Comparison of ENCODE assay signal across 33 mouse cellular contexts in the genomic region with DNA sequence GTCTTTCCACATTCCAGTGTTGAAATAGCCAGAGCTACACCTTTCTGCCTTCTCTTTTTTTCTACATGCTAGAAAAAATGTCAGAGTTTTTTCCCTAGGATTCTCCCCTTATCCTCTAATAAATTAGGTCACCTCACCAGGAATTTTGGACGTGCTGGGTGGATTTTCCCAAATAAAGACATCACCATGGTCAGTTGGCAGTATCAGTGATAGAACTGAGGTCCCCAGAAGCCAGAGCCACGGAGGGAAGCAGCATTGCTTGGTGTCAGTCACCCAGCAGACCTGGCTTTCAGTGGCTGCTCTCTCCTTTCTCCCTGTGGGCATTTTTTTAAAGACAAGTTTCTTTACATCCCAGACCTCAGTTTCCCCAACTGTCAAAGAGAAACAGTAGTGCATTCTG.
"Had no signal": no experiment of that assay in that cellular context is flagged by ENCODE, and none has a peak within 500 bp of the region (broad histone marks: within the 10 kb centered on the region; RNA-seq: fewer than 3 reads in every experiment).

No protein-coding gene starts in this region.

- H3K4me3 ChIP-seq: limb, embryonic 10.5 days; limb, embryonic 12.5 days; limb, embryonic 13.5 days; limb, embryonic 15.5 days; liver, embryonic 12.5 days; liver, embryonic 13.5 days; liver, embryonic 15.5 days; lung, embryonic 15.5 days; megakaryocyte, embryonic 14.5 days; midbrain, embryonic 10.5 days; midbrain, embryonic 12.5 days; midbrain, embryonic 13.5 days; midbrain, embryonic 15.5 days; myocyte; neural tube, embryonic 12.5 days; neural tube, embryonic 13.5 days had no signal

- H3K4me1 ChIP-seq: limb, embryonic 10.5 days; limb, embryonic 12.5 days; limb, embryonic 13.5 days; limb, embryonic 15.5 days; liver, embryonic 12.5 days; liver, embryonic 13.5 days; liver, embryonic 15.5 days; lung, embryonic 15.5 days; megakaryocyte, embryonic 14.5 days; midbrain, embryonic 10.5 days; neural tube, embryonic 12.5 days had no signal

- H3K9ac ChIP-seq: limb, embryonic 12.5 days; limb, embryonic 13.5 days; limb, embryonic 15.5 days; liver, embryonic 12.5 days; liver, embryonic 13.5 days; liver, embryonic 14.5 days; liver, embryonic 15.5 days; liver, postnatal 0 days; lung, embryonic 14.5 days; lung, embryonic 15.5 days; midbrain, embryonic 12.5 days; midbrain, embryonic 13.5 days; midbrain, embryonic 15.5 days; neural tube, embryonic 12.5 days; neural tube, embryonic 13.5 days had no signal

- H3K4me2 ChIP-seq: limb, embryonic 12.5 days; limb, embryonic 13.5 days; limb, embryonic 15.5 days; liver, embryonic 11.5 days; liver, embryonic 12.5 days; liver, embryonic 13.5 days; liver, embryonic 15.5 days; lung, embryonic 14.5 days; lung, embryonic 15.5 days; midbrain, embryonic 11.5 days; midbrain, embryonic 12.5 days; midbrain, embryonic 13.5 days; midbrain, embryonic 15.5 days; neural tube, embryonic 12.5 days; neural tube, embryonic 13.5 days had no signal

- DNase-seq: left cerebral cortex, postnatal 4 days; liver; liver, embryonic 13.5 days; liver, postnatal 0 days; lung, adult 18-20 months; lung, adult 2 months; lung, embryonic 14.5 days; lung, postnatal 10 days; lung, postnatal 14 days; lung, postnatal 36 days; lung, postnatal 4 days; midbrain, embryonic 14.5 days had no signal

- H3K27ac ChIP-seq: limb, embryonic 10.5 days; limb, embryonic 12.5 days; limb, embryonic 13.5 days; limb, embryonic 15.5 days; liver, embryonic 12.5 days; liver, embryonic 13.5 days; liver, embryonic 14.5 days; liver, embryonic 15.5 days; lung, embryonic 15.5 days; macrophage; midbrain, embryonic 10.5 days; midbrain, embryonic 12.5 days; midbrain, embryonic 13.5 days; midbrain, embryonic 15.5 days; neural tube, embryonic 12.5 days; neural tube, embryonic 13.5 days had no signal

- H3K27me3 ChIP-seq: limb, embryonic 12.5 days; limb, embryonic 13.5 days; limb, embryonic 15.5 days; liver, embryonic 12.5 days; liver, embryonic 13.5 days; liver, embryonic 15.5 days; lung, embryonic 15.5 days; megakaryocyte, embryonic 14.5 days; midbrain, embryonic 12.5 days; midbrain, embryonic 13.5 days; midbrain, embryonic 15.5 days; neural tube, embryonic 12.5 days; neural tube, embryonic 13.5 days had no signal

- ATAC-seq: liver, embryonic 12.5 days; liver, postnatal 0 days; lung, postnatal 0 days; midbrain, embryonic 13.5 days; midbrain, embryonic 15.5 days; midbrain, embryonic 16.5 days had no signal

- H3K9me3 ChIP-seq: limb, embryonic 10.5 days; liver, embryonic 13.5 days; liver, embryonic 15.5 days; lung, embryonic 15.5 days; midbrain, embryonic 12.5 days; midbrain, embryonic 13.5 days; midbrain, embryonic 15.5 days; neural tube, embryonic 12.5 days; neural tube, embryonic 13.5 days had no signal

- H3K36me3 ChIP-seq: limb, embryonic 10.5 days; limb, embryonic 12.5 days; limb, embryonic 13.5 days; limb, embryonic 15.5 days; liver, embryonic 12.5 days; liver, embryonic 13.5 days; liver, embryonic 15.5 days; lung, embryonic 15.5 days; midbrain, embryonic 10.5 days; midbrain, embryonic 12.5 days; midbrain, embryonic 13.5 days; midbrain, embryonic 15.5 days; neural tube, embryonic 12.5 days; neural tube, embryonic 13.5 days had no signal
